Comparison of ENCODE assay signal across 38 mouse cellular contexts in genomic region chr16:32427506-32427905, GRCm38 (mm10). TPM values are rescaled to one million over a fixed set of nuclear protein-coding genes. Genes with fewer than 3 reads are reported as not detected.
"Had no signal": no experiment of that assay in that cellular context is flagged by ENCODE, and none has a peak within 500 bp of the region (broad histone marks: within the 10 kb centered on the region; RNA-seq: fewer than 3 reads in every experiment).

No protein-coding gene starts in this region.

- ATAC-seq: forebrain, embryonic 16.5 days; hindbrain, embryonic 16.5 days; inflammation-experienced regulatory T-cells, adult 6 months; intestine, embryonic 15.5 days; intestine, postnatal 0 days; liver, postnatal 0 days had no signal

- H3K4me1 ChIP-seq: intestine, embryonic 15.5 days had no signal

- H3K9ac ChIP-seq: heart, embryonic 12.5 days; hindbrain, embryonic 12.5 days; hindbrain, embryonic 14.5 days; intestine, embryonic 15.5 days; limb, embryonic 12.5 days; liver, embryonic 13.5 days; liver, embryonic 15.5 days; liver, postnatal 0 days had no signal

- H3K4me3 ChIP-seq: gastrocnemius, adult 2 months; heart, embryonic 10.5 days; heart, embryonic 12.5 days; hindbrain, embryonic 10.5 days; hindbrain, embryonic 12.5 days; intestine, embryonic 15.5 days; limb, embryonic 10.5 days; limb, embryonic 12.5 days; liver, embryonic 13.5 days; liver, embryonic 15.5 days had no signal

- H3K36me3 ChIP-seq: heart, embryonic 10.5 days; heart, embryonic 12.5 days; hindbrain, embryonic 12.5 days; intestine, embryonic 15.5 days; limb, embryonic 12.5 days; liver, embryonic 13.5 days; liver, embryonic 15.5 days had no signal

- H3K4me2 ChIP-seq: heart, embryonic 12.5 days; hindbrain, embryonic 12.5 days; hindbrain, embryonic 14.5 days; intestine, embryonic 15.5 days; limb, embryonic 12.5 days; liver, embryonic 11.5 days; liver, embryonic 13.5 days; liver, embryonic 15.5 days had no signal

- H3K27me3 ChIP-seq: heart, embryonic 12.5 days; hindbrain, embryonic 12.5 days; intestine, embryonic 15.5 days; limb, embryonic 12.5 days; liver, embryonic 13.5 days; liver, embryonic 15.5 days had no signal

- H3K27ac ChIP-seq: gastrocnemius, adult 2 months; heart, embryonic 10.5 days; hindbrain, embryonic 10.5 days; hindbrain, embryonic 12.5 days; hindbrain, embryonic 14.5 days; intestine, embryonic 15.5 days; limb, embryonic 10.5 days; limb, embryonic 12.5 days; liver, embryonic 13.5 days; liver, embryonic 15.5 days had no signal

- DNase-seq: gastrocnemius, adult 2 months; gastrocnemius, postnatal 10 days; gastrocnemius, postnatal 25 days; heart, adult 18-20 months; heart, postnatal 10 days; heart, postnatal 4 days; layer of hippocampus, adult 9-11 months; layer of hippocampus, postnatal 36 days; liver; liver, embryonic 13.5 days; liver, postnatal 0 days had no signal

- H3K9me3 ChIP-seq: heart, embryonic 10.5 days; heart, embryonic 12.5 days; hindbrain, embryonic 10.5 days; hindbrain, embryonic 12.5 days; intestine, embryonic 15.5 days; limb, embryonic 10.5 days; limb, embryonic 12.5 days; liver, embryonic 13.5 days; liver, embryonic 15.5 days had no signal

RNA-seq across cellular contexts. Expression of gene Tm4sf19, which starts 27.2 kb away (rescaled TPM):
- total RNA-seq: gastrocnemius, adult 2 months; gastrocnemius, postnatal 25 days; gastrocnemius, postnatal 4 days; granulocyte monocyte progenitor cell, adult 5-6 weeks; heart, adult 18-20 months; heart, adult 8-10 months; heart, postnatal 10 days; heart, postnatal 25 days; heart, postnatal 4 days; layer of hippocampus, adult 18-20 months; layer of hippocampus, adult 8-10 months; layer of hippocampus, postnatal 14 days; left cerebral cortex, adult 18-20 months; left cerebral cortex, postnatal 14 days; left cerebral cortex, postnatal 36 days had no signal
- polyA plus RNA-seq: forebrain, embryonic 16.5 days; frontal cortex, adult 2 months; heart, embryonic 10.5 days; heart, embryonic 12.5 days; heart, embryonic 14.5 days; heart, embryonic 16.5 days; hindbrain, embryonic 10.5 days; hindbrain, embryonic 12.5 days; hindbrain, embryonic 14.5 days; hindbrain, embryonic 16.5 days; inflammation-experienced regulatory T-cells, adult 6 months; intestine, embryonic 15.5 days; intestine, postnatal 0 days; limb, embryonic 10.5 days; limb, embryonic 12.5 days; liver, embryonic 11.5 days; liver, embryonic 13.5 days; liver, embryonic 15.5 days; liver, postnatal 0 days had no signal
